Mouse (Mus musculus) spleen, adult 2 months (tissue): ENCODE results near the gene Gfap.

Experiments
- CTCF ChIP-seq: fragments of 200-500 bp; IDR thresholded peaks from 2 replicates; pipeline ENCODE4 v1.5.1; 2011; ENCODE audit warnings: mild to moderate bottlenecking, inconsistent platforms; ENCODE audit not compliant: insufficient read depth, insufficient read length, insufficient replicate concordance; ENCODE audit errors: extremely low read depth
- POLR2A ChIP-seq: fragments of 200-500 bp; IDR thresholded peaks from 2 replicates; pipeline ENCODE4 v1.6.1; 2011; ENCODE audit warnings: low read depth, low read length, inconsistent platforms

DNA sequence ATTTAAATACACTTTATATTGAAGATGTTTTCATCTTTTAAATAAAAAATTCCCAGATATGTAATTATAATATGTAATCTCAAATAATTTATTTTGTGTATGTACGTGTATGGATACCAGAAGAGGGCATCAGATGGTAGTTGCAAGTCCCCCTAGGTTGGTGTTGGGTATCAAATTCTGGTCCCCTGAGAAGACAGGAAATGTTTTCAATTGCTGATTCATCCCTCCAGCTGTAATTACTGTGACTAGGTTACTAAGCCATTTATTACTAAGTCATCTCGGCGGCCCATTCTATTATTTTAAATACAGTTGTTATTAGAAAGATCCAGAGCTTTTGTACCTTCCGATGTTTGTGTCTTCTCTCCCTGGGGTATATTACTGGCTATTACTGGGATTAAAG lies 17.4 kb upstream of the Gfap start:
- no peak for TF ChIP-seq POLR2A
- no peak for TF ChIP-seq CTCF
